Mouse (Mus musculus) kidney, embryonic 16.5 days (tissue): ENCODE results near the gene Vangl2. TPM values are rescaled to one million over a fixed set of nuclear protein-coding genes. Genes with fewer than 3 reads are reported as not detected.
"Not testable (repeated sequence)": the region's sequence is repeated elsewhere in the genome, so short reads cannot be mapped to it uniquely, and the experiment has no call there.

Source experiments
- ATAC-seq: fragments of 200-750 bp; cut with Nextera tagmentation; 2 replicates; pipeline ENCODE4 v1.8.0; 2017; ENCODE audit warnings: moderate TSS enrichment; ENCODE audit not compliant: low FRiP score, low TSS enrichment
- H3K27ac ChIP-seq: fragments of 300-500 bp; sonication (generic); 2 replicates; pipeline ENCODE4 v1.5.1; 2014; ENCODE audit warnings: low read length
- H3K27me3 ChIP-seq: fragments of 300-500 bp; sonication (generic); 2 replicates; pipeline ENCODE4 v1.6.1; 2014; ENCODE audit warnings: low read length, control low read depth, mixed read lengths; ENCODE audit not compliant: insufficient read depth
- H3K36me3 ChIP-seq: fragments of 300-500 bp; sonication (generic); 2 replicates; pipeline ENCODE4 v1.6.1; 2014; ENCODE audit warnings: low read length, control low read depth, mixed read lengths; ENCODE audit not compliant: insufficient read depth
- H3K4me1 ChIP-seq: fragments of 300-500 bp; sonication (generic); 2 replicates; pipeline ENCODE4 v1.6.1; 2014; ENCODE audit warnings: low read length, control low read depth, mixed read lengths; ENCODE audit not compliant: insufficient read depth
- H3K4me2 ChIP-seq: fragments of 300-500 bp; sonication (generic); replicated peaks from 2 replicates; pipeline ENCODE4 v1.6.1; 2014; ENCODE audit warnings: low read depth, low read length
- H3K4me3 ChIP-seq: fragments of 300-500 bp; sonication (generic); 2 replicates; pipeline ENCODE4 v1.5.1; 2014; ENCODE audit warnings: mild to moderate bottlenecking, low read length
- H3K9ac ChIP-seq: fragments of 300-500 bp; sonication (generic); replicated peaks from 2 replicates; pipeline ENCODE4 v1.6.1; 2014; ENCODE audit warnings: low read length
- H3K9me3 ChIP-seq: fragments of 300-500 bp; sonication (generic); 2 replicates; pipeline ENCODE4 v1.6.1; 2016; ENCODE audit warnings: low read length, control low read depth
- WGBS: fragments of 180-500 bp; shearing (Covaris S2); extraction: QIAGEN DNeasy Blood & Tissue Kit; methylation state at CpG from one replicate; pipeline ENCODE4 v1.1.7; 2014; 5-methylcytosine and 5-hydroxymethylcytosine counted together
- polyA plus RNA-seq: library from polyadenylated mRNA; unstranded; fragments of >200 nt; fragmentation: Nextera tagmentation; extraction: Ambion mirVana; gene quantifications from 2 replicates; pipeline ENCODE4 v1.2.1, GENCODE M21; 2015

The Vangl2 gene
- polyA plus RNA-seq, 1 experiment from 2014 or later, result 14.6 TPM

GRCm38 (mm10) chr1:171976826-171977539 lies 51.3 kb downstream of the Vangl2 start:
- no peaks in the 10 kb centered on the region for H3K36me3 ChIP-seq
- 0 out of 2 replicates have a peak, but pooled peaks cover 3% of the 10 kb centered on the region for H3K9me3 ChIP-seq
- no peak overlapping the region for H3K4me3 ChIP-seq
- no peak overlapping the region for H3K4me2 ChIP-seq
- no peak overlapping the region for H3K9ac ChIP-seq
- H3K27ac ChIP-seq, result no peak overlapping the region
- 83% methylated on average over 14 of the region's 14 CpGs for WGBS
- ATAC-seq, result no peak
- H3K4me1 ChIP-seq, result no peaks in the 10 kb centered on the region
- H3K27me3 ChIP-seq, result no peaks in the 10 kb centered on the region

- WGBS, result 81% methylated on average over 4 of the region's 4 CpGs
- Histone ChIP-seq H3K36me3 (no peaks in the 10 kb centered on the region), H3K4me1 (no peaks in the 10 kb centered on the region), H3K4me3 (no peak overlapping the region), H3K9me3 (0 out of 2 replicates have a peak, but pooled peaks cover 3% of the 10 kb centered on the region), H3K4me2 (no peak overlapping the region), H3K27me3 (no peaks in the 10 kb centered on the region), H3K9ac (no peak overlapping the region), H3K27ac (no peak overlapping the region)
- no peak for ATAC-seq
These were observed 52.4 kb downstream of the Vangl2 start for GRCm38 (mm10) chr1:171975831-171976230.

- no peak overlapping the region for H3K4me2 ChIP-seq
- no peak for ATAC-seq
- no peak overlapping the region for H3K4me3 ChIP-seq
- no peaks in the 10 kb centered on the region for H3K4me1 ChIP-seq
- H3K9ac ChIP-seq, result no peak overlapping the region
- 0 out of 2 replicates have a peak, but pooled peaks cover 3% of the 10 kb centered on the region for H3K9me3 ChIP-seq
- no peaks in the 10 kb centered on the region for H3K27me3 ChIP-seq
- WGBS, result 87% methylated on average over 9 of the region's 9 CpGs
- H3K36me3 ChIP-seq, result no peaks in the 10 kb centered on the region
- H3K27ac ChIP-seq, result no peak overlapping the region
These were observed 52.9 kb downstream of the Vangl2 start for GRCm38 (mm10) chr1:171975377-171975776.

GRCm38 (mm10) chr1:171974361-171974760 lies 53.9 kb downstream of the Vangl2 start:
- H3K4me2 ChIP-seq, H3K4me1 ChIP-seq, H3K9ac ChIP-seq, H3K9me3 ChIP-seq, H3K4me3 ChIP-seq, H3K36me3 ChIP-seq, H3K27ac ChIP-seq, H3K27me3 ChIP-seq, ATAC-seq: not testable (repeated sequence)
- WGBS, result 91% methylated on average over 2 of the region's 2 CpGs

GRCm38 (mm10) chr1:171970854-171971586 lies 57.2 kb downstream of the Vangl2 start:
- no peaks in the 10 kb centered on the region for H3K4me1 ChIP-seq
- H3K9me3 ChIP-seq, result 0 out of 2 replicates have a peak, but pooled peaks cover 3% of the 10 kb centered on the region
- no peaks in the 10 kb centered on the region for H3K36me3 ChIP-seq
- no peak overlapping the region for H3K9ac ChIP-seq
- no peak overlapping the region for H3K27ac ChIP-seq
- no peak overlapping the region for H3K4me3 ChIP-seq
- H3K4me2 ChIP-seq, result no peak overlapping the region
- WGBS, result 36% methylated on average over 10 of the region's 10 CpGs
- no peaks in the 10 kb centered on the region for H3K27me3 ChIP-seq
- no peak for ATAC-seq

- ATAC-seq, result no peak
- H3K36me3 ChIP-seq, result no peaks in the 10 kb centered on the region
- no peak overlapping the region for H3K4me3 ChIP-seq
- no peaks in the 10 kb centered on the region for H3K9me3 ChIP-seq
- no peak overlapping the region for H3K27ac ChIP-seq
- no peaks in the 10 kb centered on the region for H3K4me1 ChIP-seq
- no peak overlapping the region for H3K9ac ChIP-seq
- WGBS, result 75% methylated on average over 6 of the region's 6 CpGs
- no peaks in the 10 kb centered on the region for H3K27me3 ChIP-seq
- H3K4me2 ChIP-seq, result no peak overlapping the region
These were observed 59.0 kb downstream of the Vangl2 start for GRCm38 (mm10) chr1:171969221-171969620.

- 78% methylated on average over 6 of the region's 6 CpGs for WGBS
- Histone ChIP-seq H3K27ac (no peak overlapping the region), H3K9ac (no peak overlapping the region), H3K9me3 (no peaks in the 10 kb centered on the region), H3K4me3 (no peak overlapping the region), H3K27me3 (no peaks in the 10 kb centered on the region), H3K4me1 (no peaks in the 10 kb centered on the region), H3K4me2 (no peak overlapping the region), H3K36me3 (no peaks in the 10 kb centered on the region)
- ATAC-seq, result no peak
These were observed 62.0 kb downstream of the Vangl2 start for GRCm38 (mm10) chr1:171966054-171966790.

- Histone ChIP-seq H3K36me3 (no peaks in the 10 kb centered on the region), H3K4me2 (no peak overlapping the region), H3K27me3 (no peaks in the 10 kb centered on the region), H3K4me1 (no peaks in the 10 kb centered on the region), H3K27ac (no peak overlapping the region), H3K4me3 (no peak overlapping the region), H3K9ac (no peak overlapping the region), H3K9me3 (no peaks in the 10 kb centered on the region)
- ATAC-seq, result no peak
- WGBS, result 58% methylated on average over 6 of the region's 6 CpGs
These were observed 64.6 kb downstream of the Vangl2 start for GRCm38 (mm10) chr1:171963613-171964012.

- H3K36me3 ChIP-seq, result no peaks in the 10 kb centered on the region
- no peak overlapping the region for H3K9ac ChIP-seq
- no peaks in the 10 kb centered on the region for H3K9me3 ChIP-seq
These were observed 66.5 kb downstream of the Vangl2 start for GRCm38 (mm10) chr1:171961704-171962103.

More at GRCm38 (mm10) chr1:171961704-171962103, 66.5 kb downstream of the Vangl2 start:
- Histone ChIP-seq H3K4me1 (no peaks in the 10 kb centered on the region), H3K4me3 (no peak overlapping the region), H3K4me2 (no peak overlapping the region), H3K27ac (no peak overlapping the region), H3K27me3 (no peaks in the 10 kb centered on the region)
- 80% methylated on average over 6 of the region's 6 CpGs for WGBS
- no peak for ATAC-seq
